Mouse (Mus musculus) heart, adult 18-20 months (tissue): Measurements from ENCODE around the gene Pcx. TPM values are rescaled to one million over a fixed set of nuclear protein-coding genes. Genes with fewer than 3 reads are reported as not detected.
A peak's percentile ranks its signal among the peaks of the same experiment; 100 is the strongest.
"Not testable (repeated sequence)": the region's sequence is repeated elsewhere in the genome, so short reads cannot be mapped to it uniquely, and the experiment has no call there.

ENCODE experiments used
- DNase-seq, 2 experiments: peaks; one replicate each; pipeline ENCODE4 v3.0.0; 2021 to 2022; ENCODE audit warnings: mixed read lengths in 1 of 2
- total RNA-seq, 2 experiments: library from RNA; stranded (reverse); gene quantifications; 2 replicates each; pipeline ENCODE4 v1.2.3; 2021

Gene Pcx
- total RNA-seq, 2 experiments from 2014 or later, result 44.9 to 96.4 TPM

- not testable (repeated sequence) for DNase-seq
Measured at GRCm38 (mm10) chr19:4586783-4587182, 76.5 kb downstream of the Pcx start.

GRCm38 (mm10) chr19:4587426-4587825 is 77.2 kb downstream of the Pcx start:
- no peak for DNase-seq

GRCm38 (mm10) chr19:4588430-4588829 is 78.2 kb downstream of the Pcx start:
- no peak for DNase-seq

GRCm38 (mm10) chr19:4589081-4589480 is 78.8 kb downstream of the Pcx start:
- DNase-seq, result peak in 1 of 2 experiments; percentile 26

GRCm38 (mm10) chr19:4590025-4590424 is 79.8 kb downstream of the Pcx start:
- DNase-seq, result no peak

DNA sequence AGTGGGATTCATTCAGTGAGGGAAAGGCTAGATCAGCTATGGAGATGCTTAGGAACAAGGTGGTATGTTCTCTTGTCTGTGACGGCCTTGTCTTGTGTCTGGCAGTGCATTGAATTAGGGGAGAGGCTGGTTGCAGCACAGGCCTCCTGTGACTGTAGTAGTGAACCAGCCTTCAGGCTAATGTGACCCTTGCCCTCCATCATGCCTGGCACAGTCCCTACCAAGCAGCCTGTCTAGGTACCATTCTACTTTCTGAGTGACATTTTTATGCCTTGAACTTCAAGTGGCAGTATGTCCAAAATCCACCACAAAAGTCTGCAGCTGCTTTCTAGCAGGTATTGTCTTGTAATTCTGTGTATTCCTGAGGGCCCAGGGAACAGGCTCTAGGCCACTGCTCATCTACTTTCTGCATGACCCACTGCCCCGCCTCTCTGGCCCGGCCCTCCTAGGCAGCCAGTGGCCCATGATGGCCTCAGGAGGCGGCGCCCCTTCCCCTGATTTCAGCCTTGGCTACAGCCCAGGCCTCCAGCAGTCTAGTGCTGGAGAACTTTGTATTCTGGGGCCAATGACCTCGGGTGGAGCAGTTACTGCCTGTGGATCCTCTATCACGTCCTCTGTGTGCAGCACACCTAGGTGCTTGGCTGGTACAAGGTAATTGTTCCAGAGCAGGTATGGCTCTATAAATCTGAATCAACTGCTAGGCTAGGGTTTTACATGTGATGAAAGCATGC is 83.7 kb downstream of the Pcx start:
- no peak for DNase-seq

DNA sequence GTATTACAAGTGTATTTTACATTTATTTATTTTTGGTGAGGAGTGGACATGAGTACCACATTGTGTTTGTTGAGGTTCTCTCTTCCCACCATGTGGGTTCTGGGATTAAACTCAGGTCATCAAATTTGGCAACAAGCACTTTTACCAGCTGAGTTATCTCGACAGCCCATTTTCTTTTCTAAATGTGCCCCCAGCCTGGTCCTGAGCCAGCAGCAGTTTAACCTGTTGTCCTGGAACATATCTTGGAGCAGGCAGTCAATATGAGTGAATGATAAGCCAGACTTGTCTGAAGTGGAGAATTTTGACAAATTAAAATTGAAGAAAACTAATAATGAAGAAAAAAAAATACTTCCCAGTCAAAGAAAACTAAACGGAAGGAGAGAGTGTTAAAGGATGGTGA is 85.8 kb downstream of the Pcx start:
- no peak for DNase-seq

GRCm38 (mm10) chr19:4602459-4602858 is 92.2 kb downstream of the Pcx start:
- no peak for DNase-seq

DNA sequence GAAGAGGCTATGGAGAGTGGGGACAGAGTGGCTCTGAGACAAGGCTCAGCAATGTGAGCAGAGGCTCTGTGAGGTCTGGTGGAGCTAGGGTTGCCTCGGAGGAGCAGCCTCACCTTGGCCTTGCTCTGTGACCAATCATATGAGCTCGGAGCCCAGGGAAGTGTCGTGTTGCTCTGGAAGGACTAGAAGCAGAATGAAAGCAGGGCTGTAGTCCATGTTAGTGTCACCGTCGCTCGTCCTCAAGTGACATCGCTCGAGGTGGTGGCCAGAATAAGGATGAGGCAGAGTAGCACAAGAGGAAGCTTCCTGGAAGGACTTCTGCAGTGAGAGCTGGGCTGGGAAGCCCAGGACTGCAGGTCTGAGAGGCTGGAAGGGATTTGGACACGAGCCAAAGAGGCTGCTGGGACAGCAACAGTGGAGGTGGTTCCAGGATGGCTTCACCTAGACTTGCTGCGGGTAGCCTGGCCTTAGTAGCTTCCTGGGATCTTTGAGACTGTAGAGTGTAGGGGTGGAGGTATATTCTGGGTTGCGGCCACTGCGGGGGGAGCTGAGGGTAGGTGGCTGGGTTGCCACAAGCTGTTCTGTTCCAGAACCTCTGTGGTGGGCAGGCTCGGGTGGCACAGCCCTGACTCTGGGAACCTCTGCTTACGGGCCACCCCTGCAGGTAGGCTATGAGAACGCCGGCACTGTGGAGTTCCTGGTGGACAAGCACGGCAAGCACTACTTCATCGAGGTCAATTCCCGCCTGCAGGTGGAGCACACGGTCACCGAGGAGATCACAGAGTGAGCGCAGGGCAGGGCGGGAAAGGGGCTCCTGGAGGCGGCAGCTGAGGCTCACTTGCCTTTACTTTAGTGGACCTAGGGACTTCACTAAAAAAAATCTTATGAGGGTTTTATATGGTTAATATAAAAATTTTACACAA is 93.8 kb downstream of the Pcx start:
- peak in 1 of 2 experiments; percentile 43 for DNase-seq

DNA sequence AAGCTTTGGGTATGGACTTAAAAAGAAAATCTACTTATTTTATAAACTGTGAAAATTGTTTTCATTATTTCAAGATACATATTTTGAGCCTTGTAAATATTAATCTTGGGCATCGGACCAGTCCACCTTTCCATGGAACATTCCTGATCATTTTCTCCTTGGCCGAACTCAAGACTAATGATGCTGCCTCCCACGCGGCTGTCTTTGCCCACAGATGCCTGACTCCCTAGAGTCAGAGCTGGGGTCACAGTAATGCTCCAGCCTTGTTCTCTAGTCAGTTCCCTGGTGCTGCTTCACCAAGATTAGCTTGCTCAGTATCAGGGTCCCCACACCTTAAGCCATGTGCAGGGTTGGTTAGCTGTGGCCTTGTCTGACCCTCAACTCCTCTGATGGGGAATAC is 95.4 kb downstream of the Pcx start:
- DNase-seq, result no peak

- no peak for DNase-seq
Measured at GRCm38 (mm10) chr19:4607406-4607805, 97.1 kb downstream of the Pcx start.

- DNase-seq, result peak in 1 of 2 experiments; percentile 48
Measured at GRCm38 (mm10) chr19:4608511-4608910, 98.2 kb downstream of the Pcx start.

DNA sequence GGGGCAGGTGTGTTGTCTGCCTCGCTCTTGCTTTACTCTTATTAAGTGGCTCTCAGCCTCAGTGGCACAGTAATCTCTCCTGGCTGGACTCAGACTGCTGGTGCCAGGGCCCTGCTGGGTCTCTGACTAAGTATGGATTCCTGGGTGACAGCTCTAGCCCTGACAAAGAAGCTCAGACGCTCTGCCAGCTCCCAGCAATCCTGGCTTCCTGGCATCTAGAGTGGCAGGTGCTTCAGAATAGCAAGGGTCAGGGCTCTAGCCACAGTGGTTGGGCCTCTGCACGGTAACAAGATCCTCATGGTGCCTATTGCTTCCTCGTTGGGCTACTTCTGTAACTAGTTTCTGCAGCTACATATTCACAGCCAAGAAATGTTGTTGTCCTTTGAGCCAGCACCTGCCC is 99.8 kb downstream of the Pcx start:
- DNase-seq, result peak in 1 of 2 experiments; percentile 74

DNA sequence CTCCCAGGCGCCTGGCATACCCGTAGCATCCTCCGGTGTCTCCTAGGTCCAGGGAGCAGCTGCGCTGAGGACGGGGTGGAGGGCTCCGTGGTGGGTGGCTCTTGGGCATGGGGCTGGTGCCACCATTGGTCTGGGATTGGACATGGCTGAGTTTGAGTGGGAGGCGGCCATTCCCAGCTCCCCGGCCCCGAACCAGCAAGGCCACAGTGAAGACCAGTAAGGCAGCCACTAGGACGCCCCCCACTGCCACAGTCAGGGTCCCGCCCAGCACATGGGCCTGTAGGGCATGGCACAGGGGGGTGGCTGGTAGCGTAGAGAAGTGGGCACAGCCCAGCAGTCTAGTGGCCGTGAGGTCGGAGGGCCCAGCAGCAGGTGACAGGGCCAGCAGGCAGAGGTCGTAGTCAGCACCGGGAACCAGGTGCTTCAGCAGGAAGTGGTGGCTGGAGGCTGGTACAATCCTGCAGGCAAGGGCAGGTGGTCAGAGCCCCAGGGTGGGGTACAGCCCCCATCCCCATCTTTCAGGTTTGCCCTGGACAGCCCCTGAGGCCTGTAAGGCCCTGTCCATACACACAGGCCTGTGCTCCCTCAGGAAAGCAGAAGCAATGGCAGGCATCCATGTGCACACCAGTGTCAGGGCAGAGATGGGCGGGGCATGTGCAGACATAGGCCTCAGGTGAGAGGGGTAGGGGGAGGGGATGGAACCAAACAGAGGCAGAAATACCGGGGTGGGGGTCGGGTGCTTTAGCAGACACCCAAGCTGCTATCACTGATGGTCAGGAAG is 102.1 kb downstream of the Pcx start:
- DNase-seq, result no peak

DNA sequence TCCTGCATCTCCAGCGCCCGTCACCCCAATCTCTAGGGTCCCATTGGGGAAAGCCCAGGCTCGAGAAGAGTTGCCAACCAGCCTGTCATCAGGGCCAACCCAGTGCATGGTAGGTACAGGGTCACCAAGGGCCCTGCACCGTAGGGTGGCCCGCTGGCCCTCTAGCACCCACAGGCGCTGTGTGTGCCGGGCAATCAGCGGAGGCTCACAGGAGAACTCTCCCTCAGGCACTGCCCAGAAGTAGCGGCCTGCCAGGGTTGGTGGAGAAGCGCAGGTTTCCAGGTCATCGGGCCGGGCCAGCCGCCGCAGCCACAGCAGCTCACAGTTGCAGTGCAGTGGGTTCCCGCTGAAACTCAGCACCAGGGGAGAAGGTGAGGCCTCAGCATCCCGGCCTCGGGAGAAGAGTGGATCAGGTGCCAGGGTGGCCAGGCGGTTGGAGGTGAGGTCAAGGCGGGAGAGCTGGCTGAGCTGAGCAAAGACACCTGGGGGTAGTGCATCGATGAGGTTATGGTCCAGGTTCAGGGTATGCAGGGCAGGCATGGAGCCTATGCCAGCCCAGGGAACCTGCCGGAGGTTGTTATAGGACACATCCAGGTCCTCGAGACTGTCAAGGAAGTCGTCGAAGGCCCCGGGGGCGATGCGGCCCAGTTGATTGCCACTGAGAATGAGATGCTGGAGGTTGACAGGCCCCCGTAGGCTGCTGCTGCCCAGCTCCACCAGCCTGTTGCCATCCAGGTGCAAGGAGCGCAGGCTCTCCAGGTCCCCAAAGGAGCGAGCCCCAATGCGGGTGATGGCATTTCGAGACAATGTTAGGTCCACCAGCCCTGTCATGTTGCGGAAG is 103.4 kb downstream of the Pcx start:
- no peak for DNase-seq

DNA sequence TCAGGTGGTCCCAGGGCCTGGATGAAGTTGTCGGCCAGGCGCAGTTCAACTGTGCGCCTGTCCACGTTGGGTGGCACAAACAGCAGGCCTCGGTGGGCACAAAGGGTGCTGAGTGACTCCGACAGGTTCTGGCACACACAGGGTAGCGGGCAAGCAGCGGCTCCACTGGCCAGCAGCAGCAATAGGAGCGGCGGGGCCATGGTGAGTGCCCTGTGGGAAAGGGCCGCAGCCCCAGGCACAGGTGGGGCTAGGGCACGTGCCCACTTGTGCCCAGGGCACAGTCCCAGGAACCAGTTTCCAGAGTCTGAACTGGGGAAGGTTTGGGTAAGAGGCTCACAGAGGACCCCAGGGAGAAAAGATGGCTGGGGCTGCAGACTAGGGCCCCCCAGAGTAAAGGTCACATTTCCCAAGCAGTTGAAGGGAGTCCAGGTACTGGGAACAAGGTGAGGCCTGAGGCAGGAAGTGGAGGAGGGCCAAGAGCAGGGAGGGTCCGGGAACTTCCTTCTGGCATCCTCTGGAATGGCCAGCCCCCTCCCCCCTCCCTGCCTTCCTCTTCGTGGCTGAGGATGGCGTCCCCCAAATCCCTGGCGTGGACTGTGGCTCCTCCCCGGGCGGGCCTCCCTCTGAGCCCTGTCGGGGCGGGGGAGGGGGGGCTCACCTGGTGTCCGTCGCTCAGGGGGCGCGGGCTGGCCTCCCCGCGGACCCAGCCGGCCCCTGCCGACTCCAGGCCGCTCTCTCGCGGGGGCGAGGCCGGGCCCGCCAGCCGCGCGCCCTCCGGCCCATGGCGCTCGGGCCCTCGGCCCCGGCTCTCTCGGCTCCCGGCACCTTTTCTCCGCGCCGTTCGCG is 104.3 kb downstream of the Pcx start:
- no peak for DNase-seq

GRCm38 (mm10) chr19:4615151-4616093 is 105.2 kb downstream of the Pcx start, which contains the start of gene Lrfn4:
Gene Lrfn4, minus strand, starts transcription at chr19:4615667.
- DNase-seq, result peak; percentile 83 to 91

- no peak for DNase-seq
Measured at GRCm38 (mm10) chr19:4616546-4616945, 106.3 kb downstream of the Pcx start.

GRCm38 (mm10) chr19:4618183-4618582 is 107.9 kb downstream of the Pcx start:
- DNase-seq, result no peak
